Mouse (Mus musculus) left cerebral cortex, postnatal 25 days (tissue): ENCODE measurements at regions not wholly inside any gene's neighbourhood (a gene's known extent, or its start where the extent isn't known, plus 50 kb on each side); places are given as distances from the start of the nearest gene placed in this dataset.

ENCODE experiments used
- DNase-seq, 2 experiments: peaks; one replicate each; pipeline ENCODE4 v3.0.0; 2022; ENCODE audit warnings: low spot score in 2 of 2, mixed read lengths in 1 of 2
- intact Hi-C: fragments of 180-260 bp; cut with DNase I; formaldehyde crosslinking; loops from one replicate; pipeline ENCODE4 v1.15.1; 2025

DNA sequence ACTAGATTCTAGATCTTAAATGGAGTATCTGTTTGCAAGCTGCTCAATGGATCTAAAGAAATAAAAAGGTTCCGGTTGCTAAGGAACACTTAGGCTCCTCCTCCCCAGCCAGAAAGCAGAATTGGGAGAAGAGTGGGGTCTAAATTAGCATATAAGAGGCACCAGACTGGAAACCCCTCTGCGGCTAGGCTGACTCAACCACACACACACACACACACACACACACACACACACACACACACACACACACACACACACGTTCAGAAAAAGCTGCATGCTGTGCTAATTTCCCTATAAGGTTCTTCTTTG is 83.6 kb upstream of the Ptprk start:
- DNase-seq: peak in 1 of 2 experiments; percentile 17
- intact Hi-C loops: no loop called here

DNA sequence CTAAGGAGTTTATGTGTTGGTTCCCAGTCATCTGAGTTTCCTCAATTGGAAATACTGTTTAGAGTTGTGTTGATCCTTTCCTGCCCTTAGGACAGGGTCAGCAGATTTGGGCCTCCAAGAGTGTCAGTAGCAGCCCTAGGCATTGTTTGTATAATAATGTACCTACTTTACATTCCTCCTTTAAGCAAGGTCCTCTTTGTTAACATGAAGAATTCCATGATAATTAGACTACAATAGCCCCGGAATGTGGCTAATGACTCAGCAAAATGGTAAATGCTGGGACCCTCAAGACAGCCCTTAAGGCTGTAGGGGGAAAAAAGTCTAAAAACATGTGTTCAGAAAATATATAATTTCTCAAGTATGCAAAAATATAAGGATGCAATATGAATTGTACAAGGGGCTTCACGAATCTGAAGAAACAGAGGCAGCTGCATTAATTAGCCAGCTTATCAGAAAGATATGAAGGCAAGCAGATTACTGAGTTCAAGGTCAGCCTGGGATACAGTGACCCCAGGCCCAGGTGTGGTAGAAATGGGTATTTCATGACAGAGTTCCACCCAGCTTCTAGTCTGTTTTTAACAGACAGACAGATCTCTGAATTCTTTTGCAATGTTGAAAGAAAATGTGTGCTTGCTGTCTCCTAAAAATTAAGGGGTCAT is 80.1 kb upstream of the Ptprk start:
- intact Hi-C loops: no loop called here
- no peak for DNase-seq

DNA sequence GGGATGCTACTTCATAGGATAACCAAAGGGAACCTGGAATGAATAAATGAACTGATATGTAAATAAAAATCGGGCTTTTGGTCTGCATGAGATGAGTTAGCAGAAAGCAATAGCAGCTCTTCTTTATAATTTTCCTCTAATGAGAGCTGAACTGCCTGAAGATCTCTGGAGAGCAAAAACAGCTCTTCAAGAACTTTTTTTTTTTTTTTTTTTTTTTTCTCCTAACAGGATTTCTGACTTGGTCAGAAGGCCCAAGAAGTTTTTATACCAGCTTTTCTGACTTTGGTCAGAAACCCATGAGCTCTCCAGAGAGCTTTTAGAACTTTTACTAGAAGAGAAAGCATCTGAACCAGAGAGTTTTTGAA is 79.6 kb upstream of the Ptprk start:
- intact Hi-C loops: no loop called here
- no peak for DNase-seq

DNA sequence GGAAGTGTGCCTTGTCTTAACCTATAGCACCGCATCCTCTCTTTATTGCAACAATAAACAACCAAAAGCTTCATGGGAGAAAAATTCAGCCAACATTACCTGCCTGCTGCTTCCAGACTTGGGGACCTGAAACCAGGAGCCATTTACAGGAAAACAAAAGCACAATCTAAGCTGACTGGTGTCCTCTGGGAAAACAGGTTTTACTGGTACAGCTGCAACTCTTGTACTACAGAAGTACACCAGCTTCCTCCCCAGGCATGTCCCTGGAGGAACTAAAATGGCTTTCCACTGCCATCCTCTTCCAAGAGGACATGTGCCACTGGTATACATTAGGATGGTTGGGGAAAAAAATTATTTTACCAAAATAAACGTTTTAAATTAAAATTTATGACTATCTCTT is 63.9 kb upstream of the Ptprk start:
- DNase-seq: no peak
- intact Hi-C loops: no loop called here

DNA sequence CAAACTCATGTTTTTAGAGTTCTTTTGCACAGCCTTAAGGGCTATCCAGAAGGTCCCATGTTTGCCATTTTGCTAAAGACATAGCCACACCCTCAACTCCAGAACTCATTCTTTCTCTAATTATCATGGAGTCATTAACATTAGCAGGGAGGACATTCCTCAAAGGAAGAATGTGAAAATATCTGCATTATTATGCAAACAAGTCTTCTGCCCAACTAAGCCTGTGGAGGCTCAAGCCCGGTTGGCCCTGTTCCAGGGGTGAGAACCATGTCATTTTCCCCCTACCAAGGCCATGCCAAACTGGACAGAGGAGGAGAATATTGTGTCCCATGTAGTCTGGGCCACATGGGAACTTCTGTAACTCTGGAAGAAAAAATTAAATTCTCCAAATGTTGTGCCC is 62.5 kb upstream of the Ptprk start:
- intact Hi-C loops: no loop called here
- no peak for DNase-seq

DNA sequence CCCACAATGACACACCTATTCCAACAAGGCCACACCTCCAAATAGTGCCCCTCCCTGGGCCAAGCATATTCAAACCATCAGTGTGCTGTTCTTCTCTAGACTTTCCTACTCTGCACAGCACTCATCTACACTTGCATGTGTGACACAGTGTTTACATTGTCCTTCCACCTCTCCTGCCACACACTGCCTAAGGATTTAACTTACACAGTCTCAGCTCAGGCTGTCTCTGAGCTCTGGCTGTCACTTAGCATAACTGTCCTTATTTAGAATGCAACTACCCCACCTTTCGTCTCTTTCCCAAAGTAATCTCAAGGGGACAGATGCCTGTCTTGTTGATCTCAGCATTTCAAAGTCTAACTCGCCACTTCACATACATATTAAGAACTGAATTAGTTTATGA is 61.2 kb upstream of the Ptprk start:
- no peak for DNase-seq
- intact Hi-C loops: no loop called here

DNA sequence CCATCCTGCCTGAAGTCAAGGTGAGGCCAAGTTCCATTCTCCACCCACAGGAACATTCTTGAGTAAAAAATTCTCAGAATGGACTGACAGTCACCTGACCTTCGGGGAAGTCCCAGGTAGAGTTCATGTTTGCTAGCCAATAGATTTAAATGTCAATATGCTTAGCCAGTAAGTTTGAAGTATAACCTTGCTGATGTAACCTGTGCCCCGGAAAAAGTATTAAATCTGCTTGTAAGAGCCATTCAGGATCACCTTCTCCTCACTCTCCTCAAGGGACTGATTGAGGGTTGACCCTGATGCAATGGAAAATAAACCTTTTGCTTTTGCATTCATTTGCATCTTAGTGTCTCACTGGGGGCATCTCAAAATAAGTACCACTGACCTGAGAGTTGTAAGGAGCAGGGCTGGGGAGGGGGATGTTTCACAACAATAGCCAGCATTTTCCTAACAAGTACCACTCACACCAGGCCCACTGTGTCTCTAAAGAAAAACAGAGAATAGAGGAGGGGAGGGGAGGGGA is 60.3 kb upstream of the Ptprk start:
- no peak for DNase-seq
- intact Hi-C loops: no loop called here
